Comparison of ENCODE assay signal across 1 mouse cellular context in the genomic region with DNA sequence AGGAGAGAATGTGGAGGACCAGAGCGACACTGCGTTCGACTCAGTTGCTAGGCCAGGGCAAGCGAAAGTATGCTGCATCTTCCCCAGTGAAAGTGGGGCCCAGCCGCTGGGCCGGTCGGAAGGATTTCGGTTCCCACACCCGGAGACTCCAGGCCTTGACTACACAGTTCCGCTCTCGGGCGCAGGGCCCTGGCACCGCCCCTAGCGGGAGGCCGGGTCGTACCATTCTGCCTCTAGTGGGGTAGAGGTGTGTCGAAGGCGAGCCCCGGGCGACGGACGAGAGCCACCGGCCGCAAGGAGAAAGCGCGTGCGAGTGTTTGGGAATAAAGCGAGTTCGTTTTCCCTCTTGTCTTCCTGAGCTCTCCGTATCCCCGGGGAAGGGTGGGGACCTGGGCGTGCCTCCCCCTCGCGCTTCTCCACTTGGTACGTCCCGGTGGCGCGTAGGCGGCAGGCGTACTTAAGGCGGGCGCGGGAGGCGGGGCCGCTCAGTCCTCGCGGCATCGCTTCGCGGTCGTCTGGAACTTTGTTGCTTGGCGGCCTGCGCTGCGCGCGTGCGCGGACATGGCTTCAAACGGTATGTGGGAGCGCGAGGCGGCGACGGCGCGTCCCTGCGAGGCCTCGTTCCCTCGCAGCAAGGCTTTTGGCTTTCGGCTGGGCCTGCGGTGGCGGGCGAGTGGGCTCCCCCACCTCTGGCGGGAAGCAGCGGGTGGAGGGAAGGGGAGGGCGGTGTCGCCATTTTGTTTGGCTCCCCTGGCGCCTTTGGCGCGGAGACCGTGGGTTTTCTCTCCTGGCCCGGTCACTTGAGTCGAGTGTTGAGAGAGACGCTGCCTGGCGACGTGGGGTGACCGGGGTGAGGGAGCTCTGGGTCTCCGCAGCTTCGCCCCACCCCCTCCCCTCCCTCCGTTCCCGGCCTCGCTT.
TF ChIP-seq lines count a peak whose summit lies in the region.

A gene (plus strand): TSS at position 454 of the 918 bp plus-strand sequence.

TF ChIP-seq in CH12.LX, 34 proteins besides CTCF, POLR2A, EP300 and RAD21 (continued from another document):
- no peak for TF ChIP-seq USF1 (IDR thresholded peaks at IDR 0.05; ENCODE audit: low read depth, low read length)
- peak; percentile 62; the same call in 1 of the 2 replicates for TF ChIP-seq RCOR1 (conservative IDR thresholded peaks at IDR 0.05; ENCODE audit: low read depth, low read length)
- TF ChIP-seq GABPA (IDR thresholded peaks at IDR 0.05; ENCODE audit: insufficient replicate concordance, low read depth, low read length) = no peak
- peak; percentile 50 for TF ChIP-seq MAX (IDR thresholded peaks at IDR 0.05; ENCODE audit: low read length)
- peak; percentile 87; the same call in 1 of the 2 replicates for TF ChIP-seq MXI1 (IDR thresholded peaks at IDR 0.05; ENCODE audit: low read depth, low read length)
- TF ChIP-seq POLR2AphosphoS2 (IDR thresholded peaks at IDR 0.05; ENCODE audit: low read depth, low read length) = peak; percentile 99
- TF ChIP-seq SMC3 (IDR thresholded peaks at IDR 0.05; ENCODE audit: low read depth, low read length) = no peak
- TF ChIP-seq NRF1 (IDR thresholded peaks at IDR 0.05; ENCODE audit: low read depth, low read length) = peak; percentile 79
- TF ChIP-seq MYC (IDR thresholded peaks at IDR 0.05; ENCODE audit: low read depth, low read length) = peak; percentile 61; the same call in 1 of the 2 replicates
- TF ChIP-seq CHD2 (IDR thresholded peaks at IDR 0.05; ENCODE audit: low read length) = no peak; the same call in 1 of the 2 replicates
- TF ChIP-seq ZNF384 (IDR thresholded peaks at IDR 0.05; ENCODE audit: low read depth, low read length) = no peak
- TF ChIP-seq ELF1 (IDR thresholded peaks at IDR 0.05; ENCODE audit: low read depth, low read length) = peak; percentile 77
- TF ChIP-seq E2F4 (IDR thresholded peaks at IDR 0.05; ENCODE audit: insufficient replicate concordance, low read depth, low read length) = 0 out of 2 replicates have a peak, but pooled peaks have one; percentile 41
- no peak for TF ChIP-seq PAX5 (IDR thresholded peaks at IDR 0.05; ENCODE audit: low read length)
- TF ChIP-seq NELFE (IDR thresholded peaks at IDR 0.05; ENCODE audit: low read depth, low read length) = peak; percentile 100
- peak; percentile 68; the same call in 1 of the 2 replicates for TF ChIP-seq MEF2A (IDR thresholded peaks at IDR 0.05; ENCODE audit: borderline replicate concordance, low read depth, low read length)
- TF ChIP-seq JUN (IDR thresholded peaks at IDR 0.05; ENCODE audit: insufficient read depth, low read depth, low read length) = no peak
- peak; percentile 93 for TF ChIP-seq TBP (conservative IDR thresholded peaks at IDR 0.05; ENCODE audit: low read depth, low read length)
- peak; percentile 64 for TF ChIP-seq HCFC1 (IDR thresholded peaks at IDR 0.05; ENCODE audit: low read depth, low read length)
- no peak for TF ChIP-seq ZC3H11A (IDR thresholded peaks at IDR 0.05; ENCODE audit: low read depth, low read length)
- TF ChIP-seq USF2 (conservative IDR thresholded peaks at IDR 0.05; ENCODE audit: low read depth, low read length) = no peak; the same call in 1 of the 2 replicates
- no peak for TF ChIP-seq MAFK (IDR thresholded peaks at IDR 0.05; ENCODE audit: insufficient replicate concordance, low read length)
- peak; percentile 88 for TF ChIP-seq TCF12 (IDR thresholded peaks at IDR 0.05; ENCODE audit: low read depth, low read length)
- 0 out of 2 replicates have a peak, but pooled peaks have one; percentile 45 for TF ChIP-seq KAT2A (IDR thresholded peaks at IDR 0.05; ENCODE audit: insufficient replicate concordance, low read length)
- TF ChIP-seq ETS1 (conservative IDR thresholded peaks at IDR 0.05; ENCODE audit: low read depth, low read length) = peak; percentile 37; the same call in 1 of the 2 replicates
- peak; percentile 91 for TF ChIP-seq IRF4 (IDR thresholded peaks at IDR 0.05; ENCODE audit: low read depth, low read length)
- TF ChIP-seq ZMIZ1 (IDR thresholded peaks at IDR 0.05; ENCODE audit: low read depth, low read length) = peak; percentile 99
- TF ChIP-seq SIN3A (IDR thresholded peaks at IDR 0.05; ENCODE audit: low read length) = peak; percentile 70
- peak; percentile 88 for TF ChIP-seq MAZ (IDR thresholded peaks at IDR 0.05; ENCODE audit: low read depth, low read length)
- TF ChIP-seq UBTF (IDR thresholded peaks at IDR 0.05; ENCODE audit: low read depth, low read length) = peak; percentile 86; the same call in 1 of the 2 replicates
- TF ChIP-seq JUND (conservative IDR thresholded peaks at IDR 0.05; ENCODE audit: low read depth, low read length) = no peak
- peak; percentile 53; the same call in 1 of the 2 replicates for TF ChIP-seq BHLHE40 (IDR thresholded peaks at IDR 0.05; ENCODE audit: low read depth, low read length)
- peak; percentile 99 for TF ChIP-seq CHD1 (IDR thresholded peaks at IDR 0.05; ENCODE audit: low read depth, low read length)
